Mouse (Mus musculus) ES-Bruce4 (cell line): ENCODE measurements around the gene Zfyve19.

ENCODE experiments used
- CTCF ChIP-seq: IDR thresholded peaks from one replicate; pipeline ENCODE4 v1.8.1; 2011; ENCODE audit warnings: low read depth, low read length
- EP300 ChIP-seq: IDR thresholded peaks from 2 replicates; pipeline ENCODE4 v1.6.1; 2011; ENCODE audit warnings: low read depth, low read length; ENCODE audit not compliant: insufficient read depth
- POLR2A ChIP-seq: IDR thresholded peaks from one replicate; pipeline ENCODE4 v1.8.1; 2011; ENCODE audit warnings: low read length; ENCODE audit not compliant: insufficient read depth

- TF ChIP-seq POLR2A (no peak), CTCF (no peak), EP300 (no peak)
These were observed 43.0 kb upstream of the Zfyve19 start for GRCm38 (mm10) chr2:119165401-119165800.
